ENCODE assay signal across 19 mouse cellular contexts in genomic region chr16:85538367-85538766, GRCm38 (mm10). TPM values are rescaled to one million over a fixed set of nuclear protein-coding genes. Genes with fewer than 3 reads are reported as not detected.
DNase-seq lines count a peak whose midpoint lies in the region; ATAC-seq and TF ChIP-seq lines count a peak whose summit lies in the region.
"Had no signal": no experiment of that assay in that cellular context is flagged by ENCODE, and none has a peak within 500 bp of the region (broad histone marks: within the 10 kb centered on the region; RNA-seq: fewer than 3 reads in every experiment).

No protein-coding gene starts in this region.

- no peaks in the 10 kb centered on the region for H3K4me1 ChIP-seq in forebrain, embryonic 16.5 days (replicated peaks; ENCODE audit: control insufficient read depth, insufficient read depth, low read length)
- H3K4me1 ChIP-seq in forebrain, embryonic 15.5 days, result no peaks in the 10 kb centered on the region
- no peaks in the 10 kb centered on the region for H3K4me1 ChIP-seq in kidney, adult 2 months (ENCODE audit: control insufficient read depth, insufficient read depth, low read length)
- H3K4me1 ChIP-seq in lung, embryonic 16.5 days (replicated peaks; ENCODE audit: control insufficient read depth, insufficient read depth, low read length), result no peaks in the 10 kb centered on the region
- H3K4me1 ChIP-seq: forebrain, embryonic 13.5 days; hindbrain, embryonic 13.5 days; midbrain, embryonic 12.5 days had no signal

- WGBS in forebrain, embryonic 16.5 days, result 84% methylated on average over 5 of the region's 5 CpGs
- WGBS in forebrain, embryonic 15.5 days, result 88% methylated on average over 5 of the region's 5 CpGs
- 48% methylated on average over 5 of the region's 5 CpGs for WGBS in kidney, adult 2 months
- 61% methylated on average over 5 of the region's 5 CpGs for WGBS in lung, embryonic 16.5 days

- no peak for TF ChIP-seq CTCF in kidney, adult 2 months (conservative IDR thresholded peaks at IDR 0.05; ENCODE audit: insufficient read depth, insufficient read length, low read depth, low read length)

- DNase-seq in kidney, adult 2 months, result peak; percentile 51
- DNase-seq in kidney, adult 11 months, result no peak
- no peak for DNase-seq in lung, postnatal 25 days (ENCODE audit: low spot score)
- DNase-seq in splenic B cell, adult 2 months (ENCODE audit: low read depth, low spot score), result peak; percentile 34
- no peak for DNase-seq in frontal cortex, postnatal 36 days (ENCODE audit: low spot score in 2 of 2)
- DNase-seq: adrenal gland, postnatal 10 days; cerebellum, adult 2 months; cerebellum, postnatal 36 days; gastrocnemius, postnatal 14 days; heart, postnatal 14 days; liver, postnatal 0 days; right cerebral cortex, postnatal 25 days; spleen, adult 18-20 months had no signal

- H3K9me3 ChIP-seq in forebrain, embryonic 16.5 days (ENCODE audit: control insufficient read depth, low read length), result no peaks in the 10 kb centered on the region
- no peaks in the 10 kb centered on the region for H3K9me3 ChIP-seq in forebrain, embryonic 15.5 days
- H3K9me3 ChIP-seq in lung, embryonic 16.5 days (ENCODE audit: control insufficient read depth, low read length), result no peaks in the 10 kb centered on the region
- H3K9me3 ChIP-seq: forebrain, embryonic 13.5 days; hindbrain, embryonic 13.5 days; midbrain, embryonic 12.5 days had no signal

- H3K27ac ChIP-seq in forebrain, embryonic 16.5 days (ENCODE audit: low read length), result no peak overlapping the region
- H3K27ac ChIP-seq in forebrain, embryonic 15.5 days (replicated peaks), result no peak overlapping the region
- no peak overlapping the region; the same call in 1 of the 2 replicates for H3K27ac ChIP-seq in kidney, adult 2 months (ENCODE audit: insufficient read depth, low read depth, low read length)
- no peak overlapping the region; the same call in 1 of the 2 replicates for H3K27ac ChIP-seq in lung, embryonic 16.5 days (ENCODE audit: low read length)
- H3K27ac ChIP-seq: forebrain, embryonic 13.5 days; hindbrain, embryonic 13.5 days; midbrain, embryonic 12.5 days had no signal

- H3K27me3 ChIP-seq in forebrain, embryonic 16.5 days (replicated peaks; ENCODE audit: control insufficient read depth, insufficient read depth, low read length), result no peaks in the 10 kb centered on the region
- H3K27me3 ChIP-seq in forebrain, embryonic 15.5 days, result no peaks in the 10 kb centered on the region
- no peaks in the 10 kb centered on the region for H3K27me3 ChIP-seq in kidney, adult 2 months (replicated peaks; ENCODE audit: control insufficient read depth, insufficient read depth, low read length)
- no peaks in the 10 kb centered on the region for H3K27me3 ChIP-seq in lung, embryonic 16.5 days (ENCODE audit: control insufficient read depth, insufficient read depth, low read depth, low read length)
- H3K27me3 ChIP-seq in splenic B cell, adult 2 months (ENCODE audit: control insufficient read depth, insufficient read depth, low read length, poor library complexity, severe bottlenecking), result no peaks in the 10 kb centered on the region
- H3K27me3 ChIP-seq: forebrain, embryonic 13.5 days; hindbrain, embryonic 13.5 days; midbrain, embryonic 12.5 days had no signal

- no peak for TF ChIP-seq POLR2A in kidney, adult 2 months (IDR thresholded peaks at IDR 0.05; ENCODE audit: low read depth, low read length)

- H3K4me3 ChIP-seq in forebrain, embryonic 16.5 days (replicated peaks; ENCODE audit: low read length), result no peak overlapping the region
- H3K4me3 ChIP-seq in forebrain, embryonic 15.5 days, result no peak overlapping the region
- H3K4me3 ChIP-seq in kidney, adult 2 months (ENCODE audit: insufficient read depth, low read depth, low read length), result no peak overlapping the region
- H3K4me3 ChIP-seq in lung, embryonic 16.5 days (ENCODE audit: low read length), result no peak overlapping the region
- H3K4me3 ChIP-seq: forebrain, embryonic 13.5 days; hindbrain, embryonic 13.5 days; midbrain, embryonic 12.5 days had no signal

- no peak overlapping the region for H3K9ac ChIP-seq in forebrain, embryonic 16.5 days (replicated peaks; ENCODE audit: low read depth, low read length)
- no peak overlapping the region for H3K9ac ChIP-seq in forebrain, embryonic 15.5 days (replicated peaks)
- no peak overlapping the region for H3K9ac ChIP-seq in lung, embryonic 16.5 days (ENCODE audit: low read length)
- H3K9ac ChIP-seq: forebrain, embryonic 13.5 days; hindbrain, embryonic 13.5 days; liver, postnatal 0 days; midbrain, embryonic 12.5 days had no signal

- H3K4me2 ChIP-seq in forebrain, embryonic 16.5 days (ENCODE audit: low read length), result no peak overlapping the region
- no peak overlapping the region for H3K4me2 ChIP-seq in forebrain, embryonic 15.5 days (replicated peaks)
- H3K4me2 ChIP-seq in lung, embryonic 16.5 days (ENCODE audit: low read depth, low read length), result no peak overlapping the region
- H3K4me2 ChIP-seq: forebrain, embryonic 13.5 days; hindbrain, embryonic 13.5 days; midbrain, embryonic 12.5 days had no signal

- H3K36me3 ChIP-seq in forebrain, embryonic 16.5 days (ENCODE audit: control insufficient read depth, insufficient read depth), result no peaks in the 10 kb centered on the region
- H3K36me3 ChIP-seq in forebrain, embryonic 15.5 days, result no peaks in the 10 kb centered on the region
- no peaks in the 10 kb centered on the region for H3K36me3 ChIP-seq in kidney, adult 2 months (ENCODE audit: control insufficient read depth, insufficient read depth, low read length)
- H3K36me3 ChIP-seq in lung, embryonic 16.5 days (ENCODE audit: control insufficient read depth, insufficient read depth, low read length), result no peaks in the 10 kb centered on the region
- no peaks in the 10 kb centered on the region for H3K36me3 ChIP-seq in splenic B cell, adult 2 months (ENCODE audit: control insufficient read depth, insufficient read depth, low read length, poor library complexity, severe bottlenecking)
- H3K36me3 ChIP-seq: hindbrain, embryonic 13.5 days; midbrain, embryonic 12.5 days had no signal

- 0 out of 2 replicates have a peak, but pooled peaks have one; percentile 12 for ATAC-seq in forebrain, embryonic 16.5 days
- no peak for ATAC-seq in forebrain, embryonic 15.5 days (replicated peaks)
- ATAC-seq in lung, embryonic 16.5 days (ENCODE audit: low read depth), result peak; percentile 49
- ATAC-seq: forebrain, embryonic 13.5 days; liver, postnatal 0 days had no signal

RNA-seq across cellular contexts. Expression of gene Cyyr1, which starts 14.8 kb away (rescaled TPM):
- 2.5 and 2.6 TPM in 2 replicates for polyA plus RNA-seq in forebrain, embryonic 16.5 days (2015; fragmentation: Nextera tagmentation; extraction: Ambion mirVana)
- 2.0 and 2.6 TPM in 2 replicates for polyA plus RNA-seq in forebrain, embryonic 15.5 days (2015; fragmentation: Nextera tagmentation; extraction: Ambion mirVana)
- 6.9 and 7.1 TPM in 2 replicates for polyA plus RNA-seq in kidney, adult 2 months (2012; rRNA removed)
- 19.0 and 19.3 TPM in 2 replicates for polyA plus RNA-seq in lung, embryonic 16.5 days (2015; fragmentation: Nextera tagmentation; extraction: Ambion mirVana)

Comparison
In these comparisons a context has a peak if more than half of its experiments do, and no peak if none do; other contexts are left out.
1. DNase-seq: peak in kidney, adult 2 months (single experiment) and splenic B cell, adult 2 months (single experiment); none in kidney, adult 11 months (single experiment), lung, postnatal 25 days (single experiment) and frontal cortex, postnatal 36 days (0 of 2).